In the genomic region with DNA sequence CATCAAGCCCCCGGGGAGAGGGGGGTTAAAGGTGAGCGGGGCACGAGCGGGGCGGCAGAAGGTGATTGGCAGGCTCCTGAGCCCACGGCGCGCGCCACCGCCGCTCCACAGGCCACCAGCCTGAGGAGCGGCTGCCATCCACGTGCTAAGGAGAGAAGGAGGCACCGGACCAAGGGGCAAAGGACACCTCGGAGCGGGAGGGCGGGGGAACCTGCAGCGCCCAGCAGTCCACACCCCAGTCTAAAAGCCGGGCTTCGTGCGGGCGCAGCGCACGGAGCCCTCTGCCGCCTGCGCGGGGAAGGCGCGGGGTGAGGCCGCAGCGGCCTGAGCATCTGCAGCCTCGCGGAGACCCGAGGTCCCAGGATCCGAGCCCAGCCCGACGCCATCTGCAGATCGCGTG, we compare ENCODE assay signal across 9 mouse cellular contexts. TPM values are rescaled to one million over a fixed set of nuclear protein-coding genes. Genes with fewer than 3 reads are reported as not detected.
DNase-seq lines count a peak whose midpoint lies in the region; ATAC-seq lines count a peak whose summit lies in the region.
"Had no signal": no experiment of that assay in that cellular context is flagged by ENCODE, and none has a peak within 500 bp of the region (broad histone marks: within the 10 kb centered on the region; RNA-seq: fewer than 3 reads in every experiment).

A gene (plus strand): TSS at position 238 of the 400 bp plus-strand sequence.

- no peak for ATAC-seq in lung, embryonic 16.5 days (ENCODE audit: low read depth)
- no peak for ATAC-seq in midbrain, embryonic 13.5 days
- ATAC-seq in inflammation-experienced regulatory T-cells, adult 6 months = no peak

- H3K27me3 ChIP-seq in lung, embryonic 16.5 days (ENCODE audit: control insufficient read depth, insufficient read depth, low read depth, low read length) = peaks cover 40% of the 10 kb centered on the region
- peaks cover 58% of the 10 kb centered on the region for H3K27me3 ChIP-seq in midbrain, embryonic 13.5 days

- H3K27ac ChIP-seq in lung, embryonic 16.5 days (ENCODE audit: low read length) = no peak within 1 kb of the TSS
- no peak within 1 kb of the TSS for H3K27ac ChIP-seq in midbrain, embryonic 13.5 days

- H3K4me1 ChIP-seq in lung, embryonic 16.5 days (replicated peaks; ENCODE audit: control insufficient read depth, insufficient read depth, low read length) = no peaks in the 10 kb centered on the region
- 0 out of 2 replicates have a peak, but pooled peaks cover 4% of the 10 kb centered on the region for H3K4me1 ChIP-seq in midbrain, embryonic 13.5 days (replicated peaks)

- no peak for DNase-seq in lung, postnatal 25 days (ENCODE audit: low spot score)
- no peak for DNase-seq in gastrocnemius, postnatal 10 days
- DNase-seq in kidney, adult 18-20 months = peak; percentile 76
- DNase-seq in right cerebral cortex, postnatal 36 days (ENCODE audit: low spot score in 2 of 2) = no peak
- no peak for DNase-seq in urinary bladder, postnatal 10 days (ENCODE audit: low spot score)

- H3K9me3 ChIP-seq in lung, embryonic 16.5 days (ENCODE audit: control insufficient read depth, low read length) = no peaks in the 10 kb centered on the region
- no peaks in the 10 kb centered on the region for H3K9me3 ChIP-seq in midbrain, embryonic 13.5 days
- H3K9me3 ChIP-seq: G1E had no signal

- H3K4me3 ChIP-seq in lung, embryonic 16.5 days (ENCODE audit: low read length) = 0 out of 2 replicates have a peak within 1 kb of the TSS, but pooled peaks have one; percentile 9
- H3K4me3 ChIP-seq in midbrain, embryonic 13.5 days (replicated peaks) = 0 out of 2 replicates have a peak within 1 kb of the TSS, but pooled peaks have one; percentile 12

- H3K4me2 ChIP-seq in lung, embryonic 16.5 days (ENCODE audit: low read depth, low read length) = peak within 1 kb of the TSS; percentile 3; the same call in 1 of the 2 replicates
- peak within 1 kb of the TSS; percentile 23 for H3K4me2 ChIP-seq in midbrain, embryonic 13.5 days (replicated peaks)

- 4% methylated on average over 38 of the region's 39 CpGs for WGBS in lung, embryonic 16.5 days
- under 1% methylated on average over 39 of the region's 39 CpGs for WGBS in midbrain, embryonic 13.5 days

- no peak within 1 kb of the TSS for H3K9ac ChIP-seq in lung, embryonic 16.5 days (ENCODE audit: low read length)
- no peak within 1 kb of the TSS for H3K9ac ChIP-seq in midbrain, embryonic 13.5 days (replicated peaks)

- no peaks in the 10 kb centered on the region for H3K36me3 ChIP-seq in lung, embryonic 16.5 days (ENCODE audit: control insufficient read depth, insufficient read depth, low read length)
- H3K36me3 ChIP-seq in midbrain, embryonic 13.5 days = no peaks in the 10 kb centered on the region
- H3K36me3 ChIP-seq: G1E had no signal

RNA-seq across cellular contexts. Expression of the gene that starts here (rescaled TPM):
- polyA plus RNA-seq in lung, embryonic 16.5 days (2015; fragmentation: Nextera tagmentation; extraction: Ambion mirVana) = 2.4 and 3.6 TPM in 2 replicates
- 10 to 100 TPM; 28.4 to 32.5 TPM for total RNA-seq in gastrocnemius, postnatal 10 days (2021)
- 1.2 and 1.6 TPM in 2 replicates for polyA plus RNA-seq in midbrain, embryonic 13.5 days (2015; fragmentation: Nextera tagmentation; extraction: Ambion mirVana)
- not detected for polyA plus RNA-seq in inflammation-experienced regulatory T-cells, adult 6 months (2017; shearing (Covaris generic))
- polyA plus RNA-seq: G1E had no signal
